Mouse (Mus musculus) kidney, adult 2 months (tissue): Measurements from ENCODE around the gene Atp1a2.

Experiments
- CTCF ChIP-seq: fragments of 200-500 bp; conservative IDR thresholded peaks from 2 replicates; pipeline ENCODE4 v1.5.1; 2011; ENCODE audit warnings: low read depth, mild to moderate bottlenecking, control low read depth, low read length, moderate library complexity, mixed read lengths; ENCODE audit not compliant: insufficient read depth, insufficient read length
- POLR2A ChIP-seq: fragments of 200-500 bp; IDR thresholded peaks from one replicate; pipeline ENCODE4 v1.6.1; 2011; ENCODE audit warnings: low read depth, low read length, control low read depth

DNA sequence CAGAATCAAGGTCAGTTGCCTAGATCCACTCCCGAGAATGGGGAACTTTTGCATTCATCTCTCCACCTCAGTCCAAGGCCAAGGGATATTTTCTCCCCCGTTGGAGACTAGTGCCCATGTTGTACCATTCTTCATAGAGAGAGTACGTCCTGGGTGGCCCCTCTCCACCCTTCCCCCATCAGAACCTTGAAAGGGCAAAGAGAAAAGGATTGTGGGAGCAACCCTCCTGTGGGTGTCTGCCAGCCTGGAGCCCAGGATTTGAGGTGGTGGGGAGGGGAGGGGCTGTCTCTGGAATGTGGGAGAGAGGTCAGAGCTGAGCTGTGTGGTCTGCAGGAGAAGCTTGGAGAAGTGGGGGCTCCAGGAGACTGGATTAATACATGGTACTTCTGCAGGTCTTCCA, 46.0 kb upstream of the Atp1a2 start:
- TF ChIP-seq CTCF (no peak), POLR2A (no peak)
